Comparison of ENCODE assay signal across 13 mouse cellular contexts in the genomic region with DNA sequence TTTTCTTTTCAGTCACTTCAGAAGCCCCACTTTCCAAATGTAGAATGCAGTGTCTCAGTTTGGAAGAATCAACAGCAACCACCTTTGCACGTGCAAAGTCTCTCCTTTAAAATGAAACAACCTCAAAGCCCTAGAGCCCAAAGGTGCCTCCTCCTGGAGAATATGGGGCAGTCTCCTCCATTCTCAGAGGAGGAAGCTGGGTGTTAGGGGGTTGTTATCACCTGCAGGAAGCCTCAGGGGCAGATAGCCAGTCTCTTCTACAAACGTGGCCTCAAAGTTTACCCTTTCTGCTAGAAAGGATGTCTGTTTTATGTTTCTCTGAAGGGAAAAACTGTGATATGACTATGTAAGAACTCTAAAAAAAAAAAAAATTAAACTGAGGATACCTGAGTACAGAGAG.
DNase-seq lines count a peak whose midpoint lies in the region; ATAC-seq and TF ChIP-seq lines count a peak whose summit lies in the region.
"Had no signal": no experiment of that assay in that cellular context is flagged by ENCODE, and none has a peak within 500 bp of the region (broad histone marks: within the 10 kb centered on the region; RNA-seq: fewer than 3 reads in every experiment).

No protein-coding gene starts in this region.

- no peaks in the 10 kb centered on the region for H3K9me3 ChIP-seq in heart, embryonic 12.5 days (replicated peaks)
- no peaks in the 10 kb centered on the region for H3K9me3 ChIP-seq in lung, embryonic 16.5 days (ENCODE audit: control insufficient read depth, low read length)
- H3K9me3 ChIP-seq in limb, embryonic 10.5 days (replicated peaks), result no peaks in the 10 kb centered on the region
- H3K9me3 ChIP-seq: embryonic facial prominence, embryonic 12.5 days; hindbrain, embryonic 10.5 days had no signal

- TF ChIP-seq CTCF in lung, adult 2 months (IDR thresholded peaks at IDR 0.05; ENCODE audit: insufficient read depth, low read length), result no peak

- no peaks in the 10 kb centered on the region for H3K36me3 ChIP-seq in heart, embryonic 12.5 days
- H3K36me3 ChIP-seq in lung, embryonic 16.5 days (ENCODE audit: control insufficient read depth, insufficient read depth, low read length), result no peaks in the 10 kb centered on the region
- H3K36me3 ChIP-seq in limb, embryonic 10.5 days, result no peaks in the 10 kb centered on the region
- H3K36me3 ChIP-seq: embryonic facial prominence, embryonic 12.5 days; hindbrain, embryonic 10.5 days had no signal

- no peaks in the 10 kb centered on the region for H3K27me3 ChIP-seq in heart, embryonic 12.5 days (replicated peaks)
- no peaks in the 10 kb centered on the region for H3K27me3 ChIP-seq in lung, embryonic 16.5 days (ENCODE audit: control insufficient read depth, insufficient read depth, low read depth, low read length)
- no peaks in the 10 kb centered on the region for H3K27me3 ChIP-seq in limb, embryonic 10.5 days (ENCODE audit: low read depth, poor library complexity, severe bottlenecking)
- H3K27me3 ChIP-seq: embryonic facial prominence, embryonic 12.5 days had no signal

- H3K4me2 ChIP-seq in heart, embryonic 12.5 days, result no peak overlapping the region
- no peak overlapping the region for H3K4me2 ChIP-seq in lung, embryonic 16.5 days (ENCODE audit: low read depth, low read length)
- H3K4me2 ChIP-seq: embryonic facial prominence, embryonic 12.5 days had no signal

- peaks cover 49% of the 10 kb centered on the region for H3K4me1 ChIP-seq in heart, embryonic 12.5 days (replicated peaks)
- H3K4me1 ChIP-seq in lung, embryonic 16.5 days (replicated peaks; ENCODE audit: control insufficient read depth, insufficient read depth, low read length), result peaks cover 12% of the 10 kb centered on the region
- peaks cover 3% of the 10 kb centered on the region for H3K4me1 ChIP-seq in lung, adult 2 months (ENCODE audit: control insufficient read depth, insufficient read depth, low read length)
- H3K4me1 ChIP-seq in limb, embryonic 10.5 days, result peaks cover 61% of the 10 kb centered on the region

- H3K4me3 ChIP-seq in heart, embryonic 12.5 days, result no peak overlapping the region
- no peak overlapping the region for H3K4me3 ChIP-seq in lung, embryonic 16.5 days (ENCODE audit: low read length)
- no peak overlapping the region for H3K4me3 ChIP-seq in lung, adult 2 months (replicated peaks; ENCODE audit: extremely low read depth, low read depth, low read length)
- no peak overlapping the region for H3K4me3 ChIP-seq in limb, embryonic 10.5 days
- H3K4me3 ChIP-seq: embryonic facial prominence, embryonic 12.5 days; hindbrain, embryonic 10.5 days had no signal

- ATAC-seq in heart, embryonic 12.5 days (ENCODE audit: insufficient number of reproducible peaks, low FRiP score), result no peak
- no peak for ATAC-seq in lung, embryonic 16.5 days (ENCODE audit: low read depth)
- ATAC-seq: liver, postnatal 0 days had no signal

- 30% methylated on average over 2 of the region's 2 CpGs for WGBS in heart, embryonic 12.5 days
- WGBS in lung, embryonic 16.5 days, result 36% methylated on average over 2 of the region's 2 CpGs
- 43% methylated on average over 2 of the region's 2 CpGs for WGBS in lung, adult 2 months
- 40% methylated on average over 2 of the region's 2 CpGs for WGBS in limb, embryonic 10.5 days

- no peak overlapping the region for H3K9ac ChIP-seq in heart, embryonic 12.5 days
- H3K9ac ChIP-seq in lung, embryonic 16.5 days (ENCODE audit: low read length), result no peak overlapping the region
- H3K9ac ChIP-seq: embryonic facial prominence, embryonic 12.5 days; liver, postnatal 0 days had no signal

- 0 out of 2 replicates have a peak overlapping the region, but pooled peaks have one; percentile 7 for H3K27ac ChIP-seq in heart, embryonic 12.5 days (ENCODE audit: poor library complexity, severe bottlenecking)
- 0 out of 2 replicates have a peak overlapping the region, but pooled peaks have one; percentile 20 for H3K27ac ChIP-seq in lung, embryonic 16.5 days (ENCODE audit: low read length)
- H3K27ac ChIP-seq in limb, embryonic 10.5 days, result peak overlapping the region; percentile 83; the same call in 1 of the 2 replicates
- H3K27ac ChIP-seq: embryonic facial prominence, embryonic 12.5 days; hindbrain, embryonic 10.5 days had no signal

- TF ChIP-seq POLR2A in lung, adult 2 months (IDR thresholded peaks at IDR 0.05; ENCODE audit: borderline replicate concordance, extremely low read depth, low read depth, low read length), result no peak

- DNase-seq in heart, adult 18-20 months, result no peak
- DNase-seq in lung, adult 2 months, result no peak
- no peak for DNase-seq in limb, embryonic 10.5 days (ENCODE audit: low spot score)
- DNase-seq in thymus, postnatal 25 days, result peak; percentile 57
- DNase-seq in kidney, adult 8-10 months, result no peak
- DNase-seq: cerebellum, postnatal 36 days; liver, postnatal 0 days; midbrain, embryonic 14.5 days; right cerebral cortex, postnatal 25 days had no signal

Comparison
In these comparisons a context has a peak if more than half of its experiments do, and no peak if none do; other contexts are left out.
1. H3K27ac ChIP-seq: peak in every context shown above with its lines; median percentile 83 in limb, embryonic 10.5 days; 20 in lung, embryonic 16.5 days; 7 in heart, embryonic 12.5 days.